Mouse (Mus musculus): ENCODE measurements around the gene Hoxc11.

The Hoxc11 gene

GRCm38 (mm10) chr15:102937036-102937666 lies 17.1 kb upstream of the Hoxc11 start:
- no peak for DNase-seq (ENCODE audit: low spot score)

- no peak for DNase-seq (ENCODE audit: low spot score)
These were observed 14.7 kb upstream of the Hoxc11 start for GRCm38 (mm10) chr15:102939256-102940155.

- DNase-seq (ENCODE audit: low spot score) = no peak
These were observed 11.3 kb upstream of the Hoxc11 start for GRCm38 (mm10) chr15:102942739-102943467.

- DNase-seq (ENCODE audit: low spot score) = no peak
These were observed 10.8 kb upstream of the Hoxc11 start for GRCm38 (mm10) chr15:102943468-102943813.

GRCm38 (mm10) chr15:102945185-102946077 lies 8.8 kb upstream of the Hoxc11 start:
- DNase-seq (ENCODE audit: low spot score) = no peak

GRCm38 (mm10) chr15:102947276-102947675 lies 7.0 kb upstream of the Hoxc11 start:
- no peak for DNase-seq (ENCODE audit: low spot score)

- no peak for DNase-seq (ENCODE audit: low spot score)
These were observed 5.4 kb upstream of the Hoxc11 start for GRCm38 (mm10) chr15:102948842-102949241.

GRCm38 (mm10) chr15:102949696-102950095 lies 4.5 kb upstream of the Hoxc11 start:
- no peak for DNase-seq (ENCODE audit: low spot score)

- DNase-seq (ENCODE audit: low spot score) = no peak
These were observed 3.4 kb upstream of the Hoxc11 start for GRCm38 (mm10) chr15:102950877-102951276.

GRCm38 (mm10) chr15:102953561-102953960 lies 666 bp upstream of the Hoxc11 start:
- DNase-seq (ENCODE audit: low spot score) = no peak

GRCm38 (mm10) chr15:102955007-102955382 lies 768 bp downstream of the Hoxc11 start:
- no peak for DNase-seq (ENCODE audit: low spot score)

- DNase-seq (ENCODE audit: low spot score) = no peak
These were observed 1.8 kb downstream of the Hoxc11 start for GRCm38 (mm10) chr15:102955833-102956640.

GRCm38 (mm10) chr15:102956906-102957305 lies 2.7 kb downstream of the Hoxc11 start:
- no peak for DNase-seq (ENCODE audit: low spot score)

GRCm38 (mm10) chr15:102959663-102960191 lies 5.5 kb downstream of the Hoxc11 start:
- DNase-seq (ENCODE audit: low spot score) = no peak

- DNase-seq (ENCODE audit: low spot score) = no peak
These were observed 7.5 kb downstream of the Hoxc11 start for GRCm38 (mm10) chr15:102961728-102962127.

GRCm38 (mm10) chr15:102962492-102962891 lies 8.3 kb downstream of the Hoxc11 start:
- no peak for DNase-seq (ENCODE audit: low spot score)

- no peak for DNase-seq (ENCODE audit: low spot score)
These were observed 9.0 kb downstream of the Hoxc11 start for GRCm38 (mm10) chr15:102963259-102963658.

- DNase-seq (ENCODE audit: low spot score) = no peak
These were observed 9.7 kb downstream of the Hoxc11 start for GRCm38 (mm10) chr15:102963671-102964640.

Data from c-Kit-positive CD71-positive TER-119-positive erythroid progenitor cells, embryonic 14.5 days (primary cell).